Comparison of ENCODE assay signal across 10 mouse cellular contexts in genomic region chr3:105642186-105642585, GRCm38 (mm10). TPM values are rescaled to one million over a fixed set of nuclear protein-coding genes. Genes with fewer than 3 reads are reported as not detected.
DNase-seq lines count a peak whose midpoint lies in the region; ATAC-seq and TF ChIP-seq lines count a peak whose summit lies in the region.
"Had no signal": no experiment of that assay in that cellular context is flagged by ENCODE, and none has a peak within 500 bp of the region (broad histone marks: within the 10 kb centered on the region; RNA-seq: fewer than 3 reads in every experiment).

No protein-coding gene starts in this region.

- no peak overlapping the region for H3K27ac ChIP-seq in hindbrain, embryonic 12.5 days
- no peak overlapping the region for H3K27ac ChIP-seq in hindbrain, embryonic 10.5 days
- no peak overlapping the region for H3K27ac ChIP-seq in cortical plate, adult 2 months (ENCODE audit: insufficient read depth, low read length)
- no peak overlapping the region for H3K27ac ChIP-seq in lung, postnatal 0 days (ENCODE audit: low read length)
- H3K27ac ChIP-seq in liver, embryonic 12.5 days = no peak overlapping the region
- H3K27ac ChIP-seq: lung, embryonic 15.5 days; stomach, embryonic 15.5 days had no signal

- no peak overlapping the region for H3K4me2 ChIP-seq in hindbrain, embryonic 12.5 days (replicated peaks)
- no peak overlapping the region for H3K4me2 ChIP-seq in lung, postnatal 0 days (replicated peaks; ENCODE audit: low read depth, low read length)
- no peak overlapping the region for H3K4me2 ChIP-seq in liver, embryonic 12.5 days
- H3K4me2 ChIP-seq: lung, embryonic 15.5 days; stomach, embryonic 15.5 days had no signal

- H3K4me1 ChIP-seq in hindbrain, embryonic 12.5 days = no peaks in the 10 kb centered on the region
- no peaks in the 10 kb centered on the region for H3K4me1 ChIP-seq in hindbrain, embryonic 10.5 days (replicated peaks)
- H3K4me1 ChIP-seq in cortical plate, adult 2 months (ENCODE audit: control insufficient read depth, insufficient read depth, low read length) = no peaks in the 10 kb centered on the region
- H3K4me1 ChIP-seq in lung, postnatal 0 days (ENCODE audit: insufficient read depth, low read depth, low read length) = no peaks in the 10 kb centered on the region
- no peaks in the 10 kb centered on the region for H3K4me1 ChIP-seq in liver, embryonic 12.5 days
- H3K4me1 ChIP-seq: lung, embryonic 15.5 days; stomach, embryonic 15.5 days had no signal

- TF ChIP-seq CTCF in cortical plate, adult 2 months (IDR thresholded peaks at IDR 0.05; ENCODE audit: extremely low read depth, insufficient read depth, low read length) = peak; percentile 33; the same call in 1 of the 2 replicates
- peak; percentile 61 for TF ChIP-seq CTCF in lung, postnatal 0 days (IDR thresholded peaks at IDR 0.05)

- H3K4me3 ChIP-seq in hindbrain, embryonic 12.5 days = no peak overlapping the region
- no peak overlapping the region for H3K4me3 ChIP-seq in hindbrain, embryonic 10.5 days
- H3K4me3 ChIP-seq in cortical plate, adult 2 months (ENCODE audit: insufficient read depth, low read length) = no peak overlapping the region
- no peak overlapping the region for H3K4me3 ChIP-seq in lung, postnatal 0 days (ENCODE audit: low read depth, low read length)
- H3K4me3 ChIP-seq in liver, embryonic 12.5 days = no peak overlapping the region
- H3K4me3 ChIP-seq: lung, embryonic 15.5 days; stomach, embryonic 15.5 days had no signal

- DNase-seq in hindbrain, embryonic 10.5 days (ENCODE audit: low spot score) = no peak
- peak; percentile 39 for DNase-seq in right cerebral cortex, postnatal 4 days
- no peak for DNase-seq in right cerebral cortex, adult 18-20 months
- peak; percentile 16 for DNase-seq in lung, postnatal 0 days (ENCODE audit: low spot score)
- DNase-seq in urinary bladder, postnatal 10 days (ENCODE audit: low spot score) = no peak

- no peaks in the 10 kb centered on the region for H3K9me3 ChIP-seq in hindbrain, embryonic 12.5 days (replicated peaks)
- no peaks in the 10 kb centered on the region for H3K9me3 ChIP-seq in hindbrain, embryonic 10.5 days
- no peaks in the 10 kb centered on the region for H3K9me3 ChIP-seq in lung, postnatal 0 days (ENCODE audit: low read length)
- H3K9me3 ChIP-seq in liver, embryonic 12.5 days (replicated peaks) = no peaks in the 10 kb centered on the region
- H3K9me3 ChIP-seq: lung, embryonic 15.5 days; stomach, embryonic 15.5 days had no signal

- ATAC-seq in hindbrain, embryonic 12.5 days (ENCODE audit: low FRiP score) = 0 out of 2 replicates have a peak, but pooled peaks have one; percentile 52
- no peak; the same call in 1 of the 2 replicates for ATAC-seq in lung, postnatal 0 days
- no peak for ATAC-seq in liver, embryonic 12.5 days

- H3K27me3 ChIP-seq in hindbrain, embryonic 12.5 days = no peaks in the 10 kb centered on the region
- H3K27me3 ChIP-seq in hindbrain, embryonic 10.5 days (ENCODE audit: insufficient read depth, poor library complexity, severe bottlenecking) = no peaks in the 10 kb centered on the region
- no peaks in the 10 kb centered on the region for H3K27me3 ChIP-seq in lung, postnatal 0 days (replicated peaks; ENCODE audit: insufficient read depth, low read length)
- no peaks in the 10 kb centered on the region; the same call in 1 of the 2 replicates for H3K27me3 ChIP-seq in liver, embryonic 12.5 days (replicated peaks)
- H3K27me3 ChIP-seq: lung, embryonic 15.5 days; stomach, embryonic 15.5 days had no signal

- no peak for TF ChIP-seq EP300 in lung, postnatal 0 days (IDR thresholded peaks at IDR 0.05)

- 57% methylated on average over 1 of the region's 1 CpGs for WGBS in hindbrain, embryonic 12.5 days
- WGBS in hindbrain, embryonic 10.5 days = 40% methylated on average over 1 of the region's 1 CpGs
- WGBS in lung, postnatal 0 days = 47% methylated on average over 1 of the region's 1 CpGs
- WGBS in liver, embryonic 12.5 days (ENCODE audit: insufficient replicate concordance) = 51% methylated on average over 1 of the region's 1 CpGs

- H3K36me3 ChIP-seq in hindbrain, embryonic 12.5 days = no peaks in the 10 kb centered on the region
- no peaks in the 10 kb centered on the region for H3K36me3 ChIP-seq in hindbrain, embryonic 10.5 days
- no peaks in the 10 kb centered on the region for H3K36me3 ChIP-seq in lung, postnatal 0 days (ENCODE audit: insufficient read depth, low read length)
- H3K36me3 ChIP-seq in liver, embryonic 12.5 days = no peaks in the 10 kb centered on the region
- H3K36me3 ChIP-seq: lung, embryonic 15.5 days; stomach, embryonic 15.5 days had no signal

- TF ChIP-seq POLR2A in cortical plate, adult 2 months (IDR thresholded peaks at IDR 0.05; ENCODE audit: extremely low read depth, insufficient read depth, low read length) = no peak

- H3K9ac ChIP-seq in hindbrain, embryonic 12.5 days = no peak overlapping the region
- no peak overlapping the region for H3K9ac ChIP-seq in lung, postnatal 0 days (replicated peaks; ENCODE audit: low read depth)
- no peak overlapping the region for H3K9ac ChIP-seq in liver, embryonic 12.5 days
- H3K9ac ChIP-seq: lung, embryonic 15.5 days; stomach, embryonic 15.5 days had no signal

RNA-seq across cellular contexts. Expression of gene Ddx20, which starts 45.2 kb away (rescaled TPM):
- polyA plus RNA-seq in hindbrain, embryonic 12.5 days (2016; fragmentation: Nextera tagmentation; extraction: Ambion mirVana) = 34.6 and 36.7 TPM in 2 replicates
- polyA plus RNA-seq in hindbrain, embryonic 10.5 days (2016; fragmentation: Nextera tagmentation; extraction: Ambion mirVana) = 42.0 and 49.6 TPM in 2 replicates
- polyA plus RNA-seq in cortical plate, adult 2 months (2012; rRNA removed) = 9.1 and 9.4 TPM in 2 replicates
- polyA plus RNA-seq in lung, postnatal 0 days (2015; fragmentation: Nextera tagmentation; extraction: Ambion mirVana) = 15.0 and 16.2 TPM in 2 replicates
- 31.6 and 34.4 TPM in 2 replicates for polyA plus RNA-seq in liver, embryonic 12.5 days (2016; fragmentation: Nextera tagmentation; extraction: Ambion mirVana)

Comparison
In these comparisons a context has a peak if more than half of its experiments do, and no peak if none do; other contexts are left out.
1. DNase-seq: peak in right cerebral cortex, postnatal 4 days (single experiment) and lung, postnatal 0 days (single experiment); none in hindbrain, embryonic 10.5 days (single experiment), right cerebral cortex, adult 18-20 months (single experiment) and urinary bladder, postnatal 10 days (single experiment).